Mouse (Mus musculus) layer of hippocampus, adult 2 months (tissue): Measurements from ENCODE around the gene Mcm2. TPM values are rescaled to one million over a fixed set of nuclear protein-coding genes. Genes with fewer than 3 reads are reported as not detected.

ENCODE experiments used
- DNase-seq, 2 experiments: peaks; one replicate each; pipeline ENCODE4 v3.0.0; 2022; ENCODE audit warnings: low spot score in 2 of 2
- H3K27ac ChIP-seq: fragments of 200-600 bp; 2 replicates; pipeline ENCODE4 v1.8.1; 2022
- H3K4me3 ChIP-seq: fragments of 200-600 bp; 2 replicates; pipeline ENCODE4 v1.8.1; 2022; ENCODE audit warnings: mild to moderate bottlenecking
- CTCF ChIP-seq: fragments of 200-600 bp; conservative IDR thresholded peaks from 2 replicates; pipeline ENCODE4 v1.8.1; 2022; ENCODE audit warnings: antibody characterized with exemption, mild to moderate bottlenecking, moderate library complexity
- long read RNA-seq, 2 experiments: library from polyadenylated mRNA; stranded (forward); transcript quantifications; one replicate each; pipeline ENCODE4 v2.0.0; 2021; ENCODE audit warnings: borderline mapping rate in 2 of 2
- total RNA-seq, 2 experiments: library from RNA; stranded (reverse); gene quantifications; 2 replicates each; pipeline ENCODE4 v1.2.3; 2021

Gene Mcm2
- total RNA-seq, result 1 to 10 TPM; 5.7 to 7.4 TPM
- long read RNA-seq, experiment 1, transcript Mcm2-201 (16 exons, 3,371 nt), result major isoform, 8 of 10 reads
- long read RNA-seq, experiment 1, partial matches to known transcripts, result 1 of 10 reads
- long read RNA-seq, experiment 1, other reads (novel, unspliced or antisense), result 1 of 10 reads
- long read RNA-seq, experiment 2, transcript Mcm2-201 (16 exons, 3,371 nt), result major isoform, 8 of 11 reads
- long read RNA-seq, experiment 2, partial matches to known transcripts, result 1 of 11 reads
- long read RNA-seq, experiment 2, other reads (novel, unspliced or antisense), result 2 of 11 reads

DNA sequence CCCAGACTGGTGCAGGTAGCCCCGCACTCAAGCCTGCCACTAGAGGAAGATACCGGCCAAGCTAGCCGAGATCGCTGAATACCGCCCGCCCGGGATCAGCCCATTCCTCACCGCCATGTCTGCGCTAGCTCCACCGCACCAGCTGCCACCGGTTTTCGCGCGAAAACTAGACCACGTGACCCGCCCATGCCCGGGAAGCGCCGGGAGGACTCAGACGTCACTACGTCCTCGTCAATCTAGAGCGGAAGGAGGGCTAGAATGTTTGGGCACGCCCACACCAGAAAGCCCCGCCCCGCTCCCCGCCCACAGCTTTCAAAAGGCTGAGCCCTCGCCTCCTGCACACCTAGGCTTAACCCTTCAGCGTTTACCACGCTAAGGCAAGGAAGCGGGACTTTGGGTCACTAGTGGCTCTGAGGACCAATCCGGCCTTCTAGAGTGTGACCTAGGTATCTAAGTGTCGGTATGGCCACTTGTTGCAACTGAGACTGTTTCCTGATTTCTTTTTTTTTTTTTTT lies at the start of gene Mcm2:
TSS of gene Mcm2 (minus strand) at position 247 of the 515 bp plus-strand sequence.
- Histone ChIP-seq H3K4me3 (peak within 1 kb of the TSS; percentile 71), H3K27ac (peak within 1 kb of the TSS; percentile 51; the same call in 1 of the 2 replicates)
- DNase-seq, result peak; percentile 93
- TF ChIP-seq CTCF, result peak; percentile 17; the same call in 1 of the 2 replicates

DNA sequence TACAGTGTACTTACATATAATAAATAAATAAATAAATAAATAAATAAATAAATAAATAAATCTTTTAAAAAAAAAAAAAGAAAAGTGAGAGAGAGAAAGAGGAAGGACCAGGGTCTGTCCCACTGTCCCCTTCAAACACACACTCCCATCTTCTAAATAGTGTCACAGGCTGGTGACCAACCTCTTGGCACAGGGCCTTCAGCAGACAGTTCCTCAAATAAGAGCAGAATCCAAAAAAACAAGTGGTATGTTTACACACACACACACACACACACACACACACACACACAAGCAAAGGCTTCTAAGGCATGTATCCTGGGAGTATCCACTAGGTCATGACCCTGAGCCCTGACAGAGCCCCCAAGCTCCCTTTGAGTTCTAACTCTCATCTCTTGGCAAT lies 49.2 kb upstream of the Mcm2 start:
- TF ChIP-seq CTCF, result no peak
- Histone ChIP-seq H3K4me3 (no peak overlapping the region), H3K27ac (no peak overlapping the region)
- DNase-seq, result no peak

GRCm38 (mm10) chr6:88946442-88946841 lies 47.9 kb upstream of the Mcm2 start:
- Histone ChIP-seq H3K27ac (no peak overlapping the region), H3K4me3 (no peak overlapping the region)
- DNase-seq, result no peak
- no peak for TF ChIP-seq CTCF

DNA sequence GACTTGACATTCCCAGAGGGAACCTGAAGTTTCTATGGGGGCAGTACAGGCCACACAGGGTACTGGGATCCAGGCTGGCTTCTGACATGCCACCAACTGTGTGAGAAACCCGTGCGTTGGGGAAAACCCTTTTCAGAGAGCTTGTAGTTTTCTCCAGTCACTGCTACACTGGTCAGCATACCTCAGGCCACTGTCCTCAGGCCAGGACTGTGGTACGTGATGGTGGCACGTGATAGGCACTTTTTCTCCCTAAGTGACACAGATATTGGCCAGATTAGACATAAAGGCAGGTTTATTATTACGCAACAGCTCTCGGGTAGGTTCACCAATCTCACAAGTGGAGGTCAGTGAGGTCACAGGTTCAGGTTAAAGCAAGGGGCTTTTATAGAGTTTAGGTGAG lies 45.1 kb upstream of the Mcm2 start:
- no peak for TF ChIP-seq CTCF
- Histone ChIP-seq H3K27ac (no peak overlapping the region), H3K4me3 (no peak overlapping the region)
- no peak for DNase-seq

- Histone ChIP-seq H3K4me3 (peak overlapping the region; percentile 36), H3K27ac (peak overlapping the region; percentile 68)
- peak; percentile 59 to 76 for DNase-seq
- TF ChIP-seq CTCF, result no peak
Measured at GRCm38 (mm10) chr6:88942595-88942994, 44.0 kb upstream of the Mcm2 start.

DNA sequence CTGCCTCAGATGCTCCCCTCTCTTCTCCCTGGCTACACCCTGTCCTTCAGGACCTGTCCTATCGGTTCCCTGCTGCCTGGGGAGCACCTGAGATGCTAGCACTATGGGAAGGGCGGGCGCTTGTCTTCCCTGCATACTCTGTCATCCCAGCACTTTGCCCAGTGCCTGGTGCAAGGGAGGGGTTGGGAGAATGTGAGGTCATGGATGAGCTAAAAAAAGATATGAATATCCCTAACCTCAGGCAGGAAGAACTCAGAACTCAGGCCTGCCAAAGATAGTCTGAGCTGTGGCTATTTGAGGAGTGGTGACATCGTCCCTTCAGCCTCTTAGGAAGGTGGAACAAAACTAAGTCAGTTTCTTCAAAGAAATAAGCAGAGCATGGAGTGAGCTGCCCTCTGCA lies 43.0 kb upstream of the Mcm2 start:
- Histone ChIP-seq H3K27ac (peak overlapping the region; percentile 3; the same call in 1 of the 2 replicates), H3K4me3 (no peak overlapping the region)
- DNase-seq, result no peak
- no peak for TF ChIP-seq CTCF

DNA sequence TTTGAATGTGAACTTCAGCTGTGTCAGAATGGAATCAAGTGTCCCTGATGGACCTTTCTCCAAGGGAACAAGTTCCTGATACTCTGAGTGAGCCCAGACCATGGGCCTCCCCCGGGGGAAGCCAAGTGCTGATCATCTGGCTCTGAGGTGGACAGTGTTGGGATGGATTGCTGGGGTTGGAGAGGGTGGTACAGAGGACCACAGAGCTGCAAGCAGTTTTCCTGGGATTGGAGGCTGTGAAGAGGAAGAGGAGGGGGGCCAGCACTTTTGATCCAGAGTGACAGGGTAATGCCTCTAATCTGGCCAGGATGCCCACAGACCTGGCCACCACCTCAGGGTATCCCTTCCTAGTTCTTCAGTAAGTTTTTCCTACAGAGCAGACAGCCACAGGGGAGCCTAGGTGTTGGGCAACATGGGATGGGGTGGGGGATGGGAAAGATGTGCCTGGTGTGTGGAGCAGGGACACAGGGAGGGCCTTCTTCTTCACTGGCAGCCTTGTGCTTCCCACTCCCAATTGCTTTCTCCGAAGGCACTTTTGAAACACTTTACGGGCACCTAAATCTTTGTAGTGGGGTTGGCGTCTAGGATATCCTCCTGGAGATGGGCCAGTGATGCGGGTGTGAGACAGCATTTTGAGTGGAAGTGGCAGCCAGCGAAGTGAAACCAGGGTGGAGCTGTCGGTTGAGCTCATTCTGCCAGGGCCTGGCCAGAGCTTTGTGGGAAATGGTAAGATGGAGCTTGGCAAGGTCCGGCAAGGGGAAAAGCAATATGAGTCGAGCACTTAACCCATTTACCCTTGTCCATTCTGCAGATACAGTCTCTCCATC lies 41.7 kb upstream of the Mcm2 start:
- Histone ChIP-seq H3K27ac (peak overlapping the region; percentile 39; the same call in 1 of the 2 replicates), H3K4me3 (no peak overlapping the region)
- no peak for DNase-seq
- TF ChIP-seq CTCF, result no peak

DNA sequence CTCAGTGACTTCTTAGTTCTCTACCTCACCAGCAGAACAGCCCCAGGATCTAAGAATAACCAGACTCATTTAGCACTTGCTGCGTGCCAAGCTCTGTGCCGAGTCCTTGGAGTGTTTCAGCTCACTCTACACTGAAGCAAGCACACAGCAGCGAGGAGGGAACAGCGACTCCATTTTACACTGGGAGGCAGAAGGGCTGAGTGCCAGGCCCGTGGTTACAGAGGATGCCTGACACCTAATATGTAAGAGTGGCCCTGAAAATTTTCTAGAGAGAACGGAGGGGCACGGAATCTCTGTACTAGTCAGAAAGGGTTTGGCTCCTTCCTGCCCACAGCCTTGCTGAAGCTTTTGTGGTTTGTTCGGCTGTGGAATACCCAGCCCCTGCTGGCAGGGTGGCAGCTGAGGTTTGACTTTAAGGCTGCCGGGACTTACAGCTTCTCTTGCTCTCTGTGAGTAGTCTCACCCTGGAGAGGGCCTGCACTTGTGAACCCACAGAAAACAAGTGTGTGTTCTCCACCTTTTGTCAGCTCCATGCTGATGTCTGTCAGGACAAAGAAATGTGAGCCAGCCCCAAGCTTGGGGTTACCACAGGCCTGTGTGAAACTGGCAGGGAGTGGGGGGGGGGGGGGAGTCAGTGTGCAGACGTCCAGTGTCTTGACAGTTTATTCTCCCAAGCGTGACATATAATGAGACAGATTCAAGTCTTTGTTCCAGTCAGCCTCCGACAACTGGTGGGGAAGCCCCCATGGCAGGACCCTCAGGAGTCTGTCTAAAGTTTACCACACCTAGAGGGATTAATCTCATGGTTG lies 40.9 kb upstream of the Mcm2 start:
- peak; percentile 30 for TF ChIP-seq CTCF
- Histone ChIP-seq H3K27ac (peak overlapping the region; percentile 82), H3K4me3 (no peak overlapping the region)
- no peak for DNase-seq

DNA sequence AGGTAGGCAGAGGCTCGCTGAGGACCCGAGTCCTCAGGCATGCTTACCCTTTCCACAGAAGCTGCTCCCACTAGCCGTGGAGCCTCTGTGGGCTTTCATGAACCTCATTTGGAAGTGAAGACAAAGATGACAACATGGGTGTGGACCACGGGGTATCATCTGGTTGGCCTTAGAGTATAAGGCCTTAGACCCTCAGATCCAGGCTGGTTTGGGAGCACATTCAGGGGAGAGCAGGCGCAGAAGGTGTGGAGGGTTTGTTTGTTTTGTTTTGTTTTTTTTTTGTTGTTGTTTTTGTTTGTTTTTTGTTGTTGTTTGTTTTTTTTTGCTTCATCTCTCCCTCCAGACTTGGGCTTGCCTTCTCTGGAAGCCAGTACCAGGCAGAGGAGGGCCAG lies 40.1 kb upstream of the Mcm2 start:
- Histone ChIP-seq H3K27ac (peak overlapping the region; percentile 82), H3K4me3 (no peak overlapping the region)
- TF ChIP-seq CTCF, result no peak
- no peak for DNase-seq

DNA sequence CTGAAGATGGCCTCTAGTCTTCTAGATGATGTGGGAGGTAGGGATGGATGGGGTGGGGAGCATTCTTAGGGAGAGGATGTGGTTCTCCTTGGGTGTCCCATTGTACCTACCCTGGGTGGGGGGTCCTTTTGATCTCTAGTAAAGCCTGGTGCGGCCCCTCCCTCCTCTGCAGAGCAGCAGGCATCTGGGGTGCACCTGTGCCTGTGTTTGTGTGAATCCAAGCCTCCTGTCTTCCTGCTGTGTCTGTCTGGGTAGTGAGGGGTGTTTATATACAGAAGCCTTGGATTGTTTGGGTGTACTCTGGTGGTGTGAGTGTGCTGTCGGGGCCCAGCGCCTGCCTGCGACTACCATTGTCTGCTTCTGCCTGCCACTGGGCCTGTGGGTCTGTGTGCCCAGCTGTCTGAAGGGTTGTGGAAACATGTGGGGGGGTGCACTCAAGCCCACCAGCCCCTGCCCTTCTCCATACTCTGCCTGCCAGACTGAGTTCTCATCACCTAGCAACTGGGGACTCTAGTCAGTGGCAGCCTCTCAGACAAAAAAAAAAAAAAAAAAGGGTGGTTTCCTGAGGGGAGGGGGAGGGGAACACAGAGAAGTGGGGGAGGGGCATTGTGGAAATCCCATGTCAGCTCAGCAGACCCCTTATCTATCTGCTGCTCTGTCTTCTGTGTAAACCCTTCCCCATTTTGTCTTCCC lies 39.5 kb upstream of the Mcm2 start:
- no peak for DNase-seq
- Histone ChIP-seq H3K27ac (peak overlapping the region; percentile 82; the same call in 1 of the 2 replicates), H3K4me3 (no peak overlapping the region)
- TF ChIP-seq CTCF, result no peak

GRCm38 (mm10) chr6:88937214-88937549 lies 38.6 kb upstream of the Mcm2 start:
- H3K4me3 ChIP-seq, result no peak overlapping the region
- no peak for DNase-seq

More at GRCm38 (mm10) chr6:88937214-88937549, 38.6 kb upstream of the Mcm2 start:
- TF ChIP-seq CTCF, result no peak
- no peak overlapping the region for H3K27ac ChIP-seq
